Mouse (Mus musculus) MEL (cell line): ENCODE data around the gene 6430548M08Rik. TPM values are rescaled to one million over a fixed set of nuclear protein-coding genes. Genes with fewer than 3 reads are reported as not detected.

Source experiments
- DNase-seq: peaks from one replicate; pipeline ENCODE4 v3.0.0; 2011; ENCODE audit warnings: low read depth, low spot score
- H3K27ac ChIP-seq: 2 replicates; pipeline ENCODE4 v1.5.1; 2012; ENCODE audit warnings: low read depth, mild to moderate bottlenecking, control low read depth, low read length, moderate library complexity; ENCODE audit not compliant: control insufficient read depth
- H3K27me3 ChIP-seq, 2 experiments: fragments of 150-350 bp in 1 of 2; sonication (generic) in 1 of 2; 2 replicates each; pipeline ENCODE4 v1.6.1; 2012; ENCODE audit warnings: low read length in 2 of 2, mild to moderate bottlenecking in 2 of 2, improper control_type of control experiment in 1 of 2, moderate library complexity in 1 of 2; ENCODE audit not compliant: insufficient read depth in 2 of 2, control insufficient read depth in 1 of 2
- H3K36me3 ChIP-seq, 2 experiments: 2 replicates each; pipeline ENCODE4 v1.6.1; 2012 to 2014; ENCODE audit warnings: low read length in 2 of 2, improper control_type of control experiment in 1 of 2, inconsistent platforms in 1 of 2, mild to moderate bottlenecking in 1 of 2; ENCODE audit not compliant: insufficient read depth in 2 of 2, control insufficient read depth in 1 of 2
- H3K4me1 ChIP-seq, 2 experiments: fragments of 150-350 bp in 1 of 2; sonication (generic) in 1 of 2; 2 replicates each; pipeline ENCODE4 v1.6.1; 2012; ENCODE audit warnings: low read length in 2 of 2, improper control_type of control experiment in 1 of 2, mild to moderate bottlenecking in 1 of 2; ENCODE audit not compliant: insufficient read depth in 2 of 2, control insufficient read depth in 1 of 2
- H3K4me3 ChIP-seq, 2 experiments: fragments of 150-350 bp in 1 of 2; sonication (generic) in 1 of 2; 2 replicates each; pipeline ENCODE4 v1.5.1; 2012; ENCODE audit warnings: low read depth in 2 of 2, low read length in 2 of 2, mild to moderate bottlenecking in 2 of 2, moderate library complexity in 2 of 2, control low read depth in 1 of 2, improper control_type of control experiment in 1 of 2; ENCODE audit not compliant: control insufficient read depth in 1 of 2, insufficient read depth in 1 of 2
- H3K79me2 ChIP-seq: 2 replicates; pipeline ENCODE4 v1.6.1; 2012; ENCODE audit warnings: mild to moderate bottlenecking, low read length, moderate library complexity; ENCODE audit not compliant: control insufficient read depth, poor library complexity, insufficient read depth
- H3K9ac ChIP-seq: 2 replicates; pipeline ENCODE4 v1.6.1; 2012; ENCODE audit warnings: low read depth, mild to moderate bottlenecking, control low read depth, low read length, moderate library complexity; ENCODE audit not compliant: control insufficient read depth, poor library complexity, severe bottlenecking
- H3K9me3 ChIP-seq: fragments of 150-350 bp; sonication (generic); replicated peaks from 2 replicates; pipeline ENCODE4 v1.6.1; 2012; ENCODE audit warnings: mild to moderate bottlenecking, low read length, improper control_type of control experiment, moderate library complexity; ENCODE audit not compliant: insufficient read depth
- CHD2 ChIP-seq: IDR thresholded peaks from 2 replicates; pipeline ENCODE4 v1.6.1; 2011; ENCODE audit warnings: low read length, improper control_type of control experiment
- CTCF ChIP-seq, 3 experiments: IDR thresholded peaks in 2 of 3; conservative IDR thresholded peaks in 1 of 3; 2 replicates each; pipeline ENCODE4 v1.5.1; 2011 to 2012; ENCODE audit warnings: low read length in 3 of 3, low read depth in 2 of 3, mild to moderate bottlenecking in 2 of 3, improper control_type of control experiment in 1 of 3, inconsistent platforms in 1 of 3, mixed read lengths in 1 of 3, moderate library complexity in 1 of 3; ENCODE audit not compliant: control insufficient read depth in 1 of 3, insufficient read depth in 1 of 3, poor library complexity in 1 of 3, severe bottlenecking in 1 of 3
- GABPA ChIP-seq: IDR thresholded peaks from 2 replicates; pipeline ENCODE4 v1.6.1; 2012; ENCODE audit warnings: low read depth, mild to moderate bottlenecking, inconsistent platforms, low read length, improper control_type of control experiment, moderate library complexity
- GATA1 ChIP-seq: IDR thresholded peaks from 2 replicates; pipeline ENCODE4 v1.6.1; 2011; ENCODE audit warnings: low read depth, low read length, improper control_type of control experiment
- MAX ChIP-seq: IDR thresholded peaks from 2 replicates; pipeline ENCODE4 v1.6.1; 2011; ENCODE audit warnings: low read length, improper control_type of control experiment
- MAZ ChIP-seq: IDR thresholded peaks from 2 replicates; pipeline ENCODE4 v1.6.1; 2012; ENCODE audit warnings: low read depth, mild to moderate bottlenecking, inconsistent platforms, low read length, improper control_type of control experiment
- MEF2A ChIP-seq: IDR thresholded peaks from 2 replicates; pipeline ENCODE4 v1.6.1; 2014; ENCODE audit warnings: low read depth, mild to moderate bottlenecking, inconsistent platforms, low read length, improper control_type of control experiment; ENCODE audit not compliant: poor library complexity, insufficient replicate concordance, severe bottlenecking; ENCODE audit errors: extremely low read depth
- NRF1 ChIP-seq: IDR thresholded peaks from 2 replicates; pipeline ENCODE4 v1.6.1; 2014; ENCODE audit warnings: low read depth, mild to moderate bottlenecking, inconsistent platforms, low read length, improper control_type of control experiment, moderate library complexity; ENCODE audit not compliant: poor library complexity, insufficient read depth, severe bottlenecking
- POLR2AphosphoS2 ChIP-seq: IDR thresholded peaks from 2 replicates; pipeline ENCODE4 v1.6.1; 2011; ENCODE audit warnings: low read length, improper control_type of control experiment
- POLR2AphosphoS5 ChIP-seq: IDR thresholded peaks from 2 replicates; pipeline ENCODE4 v1.6.1; 2012; ENCODE audit warnings: low read depth, borderline replicate concordance, mild to moderate bottlenecking, inconsistent platforms, low read length, moderate library complexity, mixed read lengths
- SMC3 ChIP-seq: IDR thresholded peaks from 2 replicates; pipeline ENCODE4 v1.6.1; 2011; ENCODE audit warnings: low read depth, low read length, improper control_type of control experiment
- TBP ChIP-seq: IDR thresholded peaks from 2 replicates; pipeline ENCODE4 v1.8.0; 2011; ENCODE audit warnings: low read depth, low read length, improper control_type of control experiment
- TCF12 ChIP-seq: IDR thresholded peaks from 2 replicates; pipeline ENCODE4 v1.6.1; 2014; ENCODE audit warnings: low read depth, mild to moderate bottlenecking, inconsistent platforms, low read length, improper control_type of control experiment, moderate library complexity
- UBTF ChIP-seq: IDR thresholded peaks from 2 replicates; pipeline ENCODE4 v1.6.1; 2012; ENCODE audit warnings: low read depth, mild to moderate bottlenecking, inconsistent platforms, low read length, improper control_type of control experiment, moderate library complexity, borderline replicate concordance; ENCODE audit not compliant: insufficient read depth
- USF2 ChIP-seq, 2 experiments: IDR thresholded peaks; 2 replicates each; pipeline ENCODE4 v1.6.1; 2011 to 2012; ENCODE audit warnings: improper control_type of control experiment in 2 of 2, low read length in 2 of 2, borderline replicate concordance in 1 of 2, inconsistent platforms in 1 of 2, low read depth in 1 of 2, mild to moderate bottlenecking in 1 of 2; ENCODE audit not compliant: insufficient read depth in 1 of 2
- ZMIZ1 ChIP-seq: IDR thresholded peaks from 2 replicates; pipeline ENCODE4 v1.6.1; 2012; ENCODE audit warnings: low read depth, mild to moderate bottlenecking, inconsistent platforms, low read length, improper control_type of control experiment, moderate library complexity
- ZNF384 ChIP-seq: IDR thresholded peaks from 2 replicates; pipeline ENCODE4 v1.6.1; 2012; ENCODE audit warnings: low read depth, mild to moderate bottlenecking, inconsistent platforms, low read length, improper control_type of control experiment
- polyA plus RNA-seq, 2 experiments: library from polyadenylated mRNA; stranded (reverse) in 1 of 2; unstranded in 1 of 2; fragments of >175 nt in 1 of 2; fragments of >200 nt in 1 of 2; gene quantifications; 2 replicates each; pipeline versions ENCODE4 v1.2.1 to v1.2.4; 2012; ENCODE audit warnings: low replicate concordance in 2 of 2, low read depth in 1 of 2; ENCODE audit not compliant: insufficient read length in 2 of 2, insufficient read depth in 1 of 2, missing spikeins in 1 of 2
- total RNA-seq: library from RNA; depleted of rRNA; stranded (reverse); fragments of 300-350 nt; gene quantifications from 2 replicates; pipeline ENCODE4 v1.2.3, GENCODE M21; 2012

6430548M08Rik gene
- total and polyA plus RNA-seq, 3 experiments: 0.96 to 1.9 TPM; not detected in 1

- Histone ChIP-seq H3K9me3 (no peaks in the 10 kb centered on the region), H3K9ac (no peak overlapping the region), H3K79me2 (no peaks in the 10 kb centered on the region), H3K27ac (no peak overlapping the region), H3K4me1 (no peaks in the 10 kb centered on the region), H3K27me3 (peaks cover 0 to 4% of the 10 kb centered on the region in 2 experiments; a peak in 2 of 4 replicates), H3K36me3 (no peaks in the 10 kb centered on the region), H3K4me3 (no peak overlapping the region)
- no peak for DNase-seq
- TF ChIP-seq MEF2A (no peak), CTCF (IDR thresholded peaks at IDR 0.05 in 2 of 3, conservative IDR thresholded peaks at IDR 0.05 in 1 of 3; ENCODE audit: control insufficient read depth in 1 of 3, insufficient read depth in 1 of 3, low read depth in 2 of 3, low read length in 3 of 3, poor library complexity in 1 of 3, severe bottlenecking in 1 of 3) (no peak), TCF12 (no peak), ZNF384 (no peak), MAZ (no peak)
Measured at GRCm38 (mm10) chr8:120202546-120202945, 88.6 kb downstream of the 6430548M08Rik start.

DNA sequence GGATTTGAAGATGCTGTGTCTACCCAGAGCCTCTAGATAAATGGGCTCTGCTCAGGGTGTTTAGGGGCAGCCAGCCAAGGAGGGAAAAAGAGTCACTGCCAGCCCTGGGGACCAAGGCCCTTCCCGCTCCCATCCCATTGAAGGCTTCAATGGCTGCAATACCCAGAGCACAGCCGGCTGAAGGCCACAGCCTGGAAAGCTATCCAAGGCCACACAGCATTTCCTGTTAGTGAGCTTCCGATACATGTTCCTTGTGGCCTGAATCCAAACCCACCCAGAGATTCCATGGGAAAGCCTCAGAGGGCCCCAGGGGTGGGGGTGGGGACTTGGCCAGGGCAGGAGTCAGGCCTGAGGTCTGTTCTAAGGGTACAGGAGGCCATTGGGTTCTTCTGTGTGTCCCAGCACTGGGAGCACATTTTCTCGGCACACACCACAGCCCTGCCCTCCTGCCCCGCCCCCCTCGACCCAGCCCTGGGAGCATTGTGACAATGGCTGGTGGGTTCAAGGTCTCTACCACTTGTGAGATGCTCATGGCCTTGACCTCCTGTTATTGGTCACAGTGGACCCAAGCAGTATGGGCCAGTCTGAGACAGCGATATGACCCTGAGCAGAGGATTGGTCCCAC, 90.9 kb downstream of the 6430548M08Rik start:
- TF ChIP-seq TCF12 (no peak), ZMIZ1 (no peak), POLR2AphosphoS5 (no peak), NRF1 (no peak), SMC3 (no peak), TBP (no peak), POLR2AphosphoS2 (no peak), USF2 (IDR thresholded peaks at IDR 0.05; ENCODE audit: borderline replicate concordance in 1 of 2, insufficient read depth in 1 of 2, low read depth in 1 of 2, low read length in 2 of 2) (no peak), GABPA (no peak), CTCF (IDR thresholded peaks at IDR 0.05 in 2 of 3, conservative IDR thresholded peaks at IDR 0.05 in 1 of 3; ENCODE audit: control insufficient read depth in 1 of 3, insufficient read depth in 1 of 3, low read depth in 2 of 3, low read length in 3 of 3, poor library complexity in 1 of 3, severe bottlenecking in 1 of 3) (no peak), UBTF (no peak), CHD2 (no peak), GATA1 (no peak), MAX (no peak)
- peaks cover 0 to 4% of the 10 kb centered on the region in 2 experiments; a peak in 2 of 4 replicates for H3K27me3 ChIP-seq
- H3K4me1 ChIP-seq: no peaks in the 10 kb centered on the region

More for the DNA sequence above, 90.9 kb downstream of the 6430548M08Rik start:
- Histone ChIP-seq H3K9me3 (no peaks in the 10 kb centered on the region), H3K27ac (no peak overlapping the region), H3K79me2 (no peaks in the 10 kb centered on the region), H3K36me3 (no peaks in the 10 kb centered on the region), H3K4me3 (no peak overlapping the region), H3K9ac (no peak overlapping the region)
- DNase-seq: no peak
